Mouse (Mus musculus): ENCODE measurements around the gene Ndrg2. TPM values are rescaled to one million over a fixed set of nuclear protein-coding genes. Genes with fewer than 3 reads are reported as not detected.
"Not testable (repeated sequence)": the region's sequence is repeated elsewhere in the genome, so short reads cannot be mapped to it uniquely, and the experiment has no call there.

Ndrg2 gene
- total and polyA plus RNA-seq, 2 experiments from 2014 or later: 297 to 326 TPM

DNA sequence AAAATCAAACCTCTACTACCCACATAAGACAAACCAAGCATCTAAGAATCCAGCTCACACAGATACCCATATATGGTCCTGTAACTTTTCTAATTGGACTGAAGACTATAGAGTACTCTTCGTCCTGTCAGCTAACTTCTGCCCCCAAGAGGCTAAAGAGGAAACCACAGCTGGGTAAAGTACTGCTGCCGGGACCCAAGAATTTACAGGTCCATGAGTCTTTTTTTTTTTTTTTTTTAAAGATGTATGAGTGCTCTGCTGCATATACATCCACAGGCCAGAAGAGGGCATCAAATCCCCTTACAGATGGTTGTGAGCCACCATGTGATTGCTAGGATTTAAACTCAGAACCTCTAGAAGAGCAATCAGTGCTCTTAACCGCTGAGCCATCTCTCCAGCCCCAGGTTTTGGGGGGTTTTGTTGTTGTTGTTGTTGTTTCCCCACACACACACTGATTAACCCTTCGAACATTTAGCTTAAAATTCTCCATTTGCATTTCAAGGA, 30.4 kb downstream of the Ndrg2 start:
- peak overlapping the region; percentile 88 for H3K27ac ChIP-seq (ENCODE audit: low read depth, low read length)
- peaks cover 14% of the 10 kb centered on the region for H3K36me3 ChIP-seq (ENCODE audit: insufficient read depth)
- peak; percentile 79 for DNase-seq
- peak overlapping the region; percentile 87; the same call in 1 of the 2 replicates for H3K9ac ChIP-seq
- no peaks in the 10 kb centered on the region for H3K27me3 ChIP-seq (ENCODE audit: insufficient read depth, low read length)
- H3K4me1 ChIP-seq (ENCODE audit: insufficient read depth): peaks cover 11% of the 10 kb centered on the region; the same call in 1 of the 2 replicates
- H3K4me2 ChIP-seq (ENCODE audit: low read depth): peak overlapping the region; percentile 83
- WGBS: 0% methylated on average over 4 of the region's 4 CpGs
- peak overlapping the region; percentile 82 for H3K4me3 ChIP-seq (ENCODE audit: low read depth, low read length)
- H3K9me3 ChIP-seq (ENCODE audit: low read length): no peaks in the 10 kb centered on the region
- peak; percentile 34 for ATAC-seq
- TF ChIP-seq CTCF (IDR thresholded peaks at IDR 0.05; ENCODE audit: low read depth): peak; percentile 71

DNA sequence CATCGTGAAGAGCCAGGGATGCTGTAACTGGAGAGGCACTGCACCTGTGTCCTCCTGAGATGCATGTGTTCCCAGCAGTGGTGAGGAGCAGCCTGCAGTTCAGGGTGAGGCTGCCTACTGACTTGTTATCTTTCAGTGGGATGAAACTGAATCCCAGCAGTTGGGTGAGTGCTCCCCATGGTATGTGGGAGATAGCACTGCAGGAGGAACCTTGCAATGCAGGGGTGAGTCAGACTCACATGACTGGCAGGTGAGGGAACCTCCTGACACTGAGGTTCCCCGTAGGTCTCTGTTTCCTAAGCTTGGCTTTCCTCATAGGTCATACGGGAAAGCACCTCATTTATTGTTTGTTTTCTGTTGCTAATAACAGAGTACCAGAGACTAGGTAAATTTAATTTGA, 36.4 kb downstream of the Ndrg2 start:
- Histone ChIP-seq H3K4me2 (ENCODE audit: low read depth) (no peak overlapping the region), H3K4me3 (ENCODE audit: low read depth, low read length) (no peak overlapping the region), H3K9ac (no peak overlapping the region), H3K27me3 (ENCODE audit: insufficient read depth, low read length) (no peaks in the 10 kb centered on the region), H3K36me3 (ENCODE audit: insufficient read depth) (no peaks in the 10 kb centered on the region), H3K27ac (ENCODE audit: low read depth, low read length) (no peak overlapping the region), H3K4me1 (ENCODE audit: insufficient read depth) (no peaks in the 10 kb centered on the region), H3K9me3 (ENCODE audit: low read length) (no peaks in the 10 kb centered on the region)
- no peak for DNase-seq
- WGBS: 72% methylated on average over 3 of the region's 3 CpGs
- no peak for TF ChIP-seq CTCF (IDR thresholded peaks at IDR 0.05; ENCODE audit: low read depth)
- ATAC-seq: no peak

DNA sequence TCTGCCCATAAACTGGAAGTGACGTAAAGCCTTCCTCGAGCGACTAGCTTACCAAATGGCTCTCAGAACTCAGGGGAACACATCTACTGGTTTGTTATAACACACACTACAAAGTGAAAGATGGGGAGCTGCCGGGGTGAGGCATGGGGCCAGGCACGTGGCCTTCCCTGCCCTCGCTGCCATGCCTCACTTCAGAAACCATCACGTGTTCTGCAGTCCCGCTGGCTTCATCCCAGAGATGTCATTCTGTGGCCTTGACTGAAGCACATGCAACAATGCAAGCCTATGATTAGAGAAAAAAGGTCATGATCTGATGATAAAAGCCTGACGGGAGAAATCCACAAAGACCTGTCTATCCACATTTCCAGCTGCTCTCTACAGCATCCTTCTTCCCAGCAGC, 42.2 kb downstream of the Ndrg2 start:
- TF ChIP-seq CTCF (IDR thresholded peaks at IDR 0.05; ENCODE audit: low read depth): no peak
- H3K36me3 ChIP-seq (ENCODE audit: insufficient read depth): no peaks in the 10 kb centered on the region
- 74% methylated on average over 9 of the region's 9 CpGs for WGBS
- DNase-seq (no peak), ATAC-seq (no peak)
- no peak overlapping the region for H3K4me2 ChIP-seq (ENCODE audit: low read depth)
- H3K27me3 ChIP-seq (ENCODE audit: insufficient read depth, low read length): no peaks in the 10 kb centered on the region
- H3K9ac ChIP-seq: no peak overlapping the region
- H3K4me1 ChIP-seq (ENCODE audit: insufficient read depth): no peaks in the 10 kb centered on the region
- H3K27ac ChIP-seq (ENCODE audit: low read depth, low read length): no peak overlapping the region
- H3K9me3 ChIP-seq (ENCODE audit: low read length): no peaks in the 10 kb centered on the region
- H3K4me3 ChIP-seq (ENCODE audit: low read depth, low read length): no peak overlapping the region

DNA sequence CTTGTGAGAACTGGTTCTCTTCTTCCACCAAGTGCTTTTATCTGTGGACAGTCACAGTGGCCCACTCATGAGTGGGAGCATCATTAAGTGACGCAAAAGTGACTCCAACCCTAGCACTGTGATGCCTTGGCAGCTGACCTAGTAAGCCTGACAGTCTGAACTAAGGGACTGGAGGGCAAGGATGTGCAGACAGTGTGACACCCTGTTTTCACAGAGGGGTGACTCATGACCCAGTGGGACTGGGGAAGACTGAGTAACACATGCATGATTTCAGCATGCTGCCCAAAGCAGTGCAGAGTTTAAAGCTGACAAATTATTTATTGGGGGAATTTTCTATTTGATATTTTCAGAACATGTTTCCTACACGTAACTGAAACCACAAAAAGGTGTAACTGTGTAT, 43.2 kb downstream of the Ndrg2 start:
- ATAC-seq: no peak
- Histone ChIP-seq H3K27me3 (ENCODE audit: insufficient read depth, low read length) (no peaks in the 10 kb centered on the region), H3K27ac (ENCODE audit: low read depth, low read length) (no peak overlapping the region)

DNA sequence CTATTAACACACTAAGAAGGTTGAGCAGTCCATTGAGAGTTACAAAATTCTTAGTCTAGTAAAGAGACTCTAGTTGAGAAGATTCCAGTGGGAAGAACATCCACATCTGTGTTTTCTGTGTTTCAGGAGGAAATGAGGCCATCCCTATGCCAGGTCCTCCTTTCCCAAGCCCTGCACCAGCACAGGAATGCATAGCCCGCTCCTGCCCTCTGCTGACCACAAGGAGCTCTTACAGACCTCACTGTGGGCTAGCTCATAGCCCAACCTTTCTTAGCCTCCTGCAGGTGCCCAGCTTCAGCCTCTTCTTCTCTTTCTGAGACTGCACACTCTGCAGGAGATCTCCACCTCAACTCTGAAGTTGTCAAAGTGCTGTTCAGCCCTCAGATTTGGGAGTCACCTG, 50.4 kb downstream of the Ndrg2 start:
- not testable (repeated sequence) for H3K27ac ChIP-seq (ENCODE audit: low read depth, low read length); H3K4me1 ChIP-seq (ENCODE audit: insufficient read depth); H3K36me3 ChIP-seq (ENCODE audit: insufficient read depth); H3K4me2 ChIP-seq (ENCODE audit: low read depth); H3K27me3 ChIP-seq (ENCODE audit: insufficient read depth, low read length); H3K9ac ChIP-seq; H3K4me3 ChIP-seq (ENCODE audit: low read depth, low read length); H3K9me3 ChIP-seq (ENCODE audit: low read length)
- 17% methylated on average over 1 of the region's 1 CpGs for WGBS
- DNase-seq: peak; percentile 13
- peak; percentile 53 for TF ChIP-seq CTCF (IDR thresholded peaks at IDR 0.05; ENCODE audit: low read depth)
- 0 out of 2 replicates have a peak, but pooled peaks have one; percentile 56 for ATAC-seq

More for the DNA sequence above, 43.2 kb downstream of the Ndrg2 start:
- H3K36me3 ChIP-seq (ENCODE audit: insufficient read depth): no peaks in the 10 kb centered on the region
- no peak for DNase-seq
- H3K9me3 ChIP-seq (ENCODE audit: low read length): no peaks in the 10 kb centered on the region
- H3K4me1 ChIP-seq (ENCODE audit: insufficient read depth): no peaks in the 10 kb centered on the region
- no peak overlapping the region for H3K9ac ChIP-seq
- no peak overlapping the region for H3K4me3 ChIP-seq (ENCODE audit: low read depth, low read length)
- no peak overlapping the region for H3K4me2 ChIP-seq (ENCODE audit: low read depth)
- WGBS: 76% methylated on average over 2 of the region's 2 CpGs
- no peak for TF ChIP-seq CTCF (IDR thresholded peaks at IDR 0.05; ENCODE audit: low read depth)

DNA sequence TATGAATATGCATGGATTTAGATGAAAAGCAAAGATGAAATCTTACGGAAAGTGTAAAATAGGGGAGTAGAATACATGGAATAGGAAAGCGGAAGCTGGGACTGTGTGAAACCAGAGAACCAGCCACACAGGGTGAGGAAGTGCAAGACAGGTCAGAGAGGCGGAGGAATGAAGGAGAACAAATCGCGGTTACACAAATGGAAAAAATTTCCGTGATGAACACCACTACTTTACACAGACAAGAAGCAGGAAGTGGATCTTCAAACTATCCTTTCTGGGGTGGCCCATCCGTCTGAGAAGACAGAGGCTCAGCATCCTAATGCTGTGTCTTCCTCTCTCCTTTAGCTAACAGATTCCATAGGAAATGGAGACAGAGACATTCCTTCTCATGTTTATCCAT, 58.7 kb downstream of the Ndrg2 start:
- not testable (repeated sequence) for ATAC-seq; H3K4me2 ChIP-seq (ENCODE audit: low read depth); H3K9ac ChIP-seq

More for the DNA sequence above, 58.7 kb downstream of the Ndrg2 start:
- H3K27ac ChIP-seq (ENCODE audit: low read depth, low read length); H3K9me3 ChIP-seq (ENCODE audit: low read length); H3K4me3 ChIP-seq (ENCODE audit: low read depth, low read length); H3K36me3 ChIP-seq (ENCODE audit: insufficient read depth); H3K4me1 ChIP-seq (ENCODE audit: insufficient read depth); H3K27me3 ChIP-seq (ENCODE audit: insufficient read depth, low read length); DNase-seq: not testable (repeated sequence)
- 83% methylated on average over 7 of the region's 7 CpGs for WGBS

Other genes with a start within 250 kb of the Ndrg2 start
- gene Gm17079, start 218.7 kb downstream of the Ndrg2 start, total RNA-seq (2014; rRNA removed): not detected in 2 replicates
- not detected in 2 replicates for gene Gm17079, start 218.7 kb downstream of the Ndrg2 start, polyA plus RNA-seq (2015; fragmentation: Nextera tagmentation; extraction: Ambion mirVana)
- gene Gm5800, start 197.0 kb downstream of the Ndrg2 start, total RNA-seq (2014; rRNA removed): not detected in 2 replicates
- not detected in 2 replicates for gene Gm5800, start 197.0 kb downstream of the Ndrg2 start, polyA plus RNA-seq (2015; fragmentation: Nextera tagmentation; extraction: Ambion mirVana)
- not detected in 2 replicates for gene Ang4, start 140.6 kb downstream of the Ndrg2 start, total RNA-seq (2014; rRNA removed)
- gene Ang4, start 140.6 kb downstream of the Ndrg2 start, polyA plus RNA-seq (2015; fragmentation: Nextera tagmentation; extraction: Ambion mirVana): not detected in 2 replicates
- not detected in 2 replicates for gene AY358078, start 114.1 kb downstream of the Ndrg2 start, total RNA-seq (2014; rRNA removed)
- gene AY358078, start 114.1 kb downstream of the Ndrg2 start, polyA plus RNA-seq (2015; fragmentation: Nextera tagmentation; extraction: Ambion mirVana): not detected in 2 replicates
- not detected in 2 replicates for gene Ear6, start 60.5 kb downstream of the Ndrg2 start, total RNA-seq (2014; rRNA removed)
- not detected in 2 replicates for gene Ear6, start 60.5 kb downstream of the Ndrg2 start, polyA plus RNA-seq (2015; fragmentation: Nextera tagmentation; extraction: Ambion mirVana)
- 47.4 and 49.5 TPM in 2 replicates for gene Mettl17, start 29.3 kb downstream of the Ndrg2 start, total RNA-seq (2014; rRNA removed)
- gene Mettl17, start 29.3 kb downstream of the Ndrg2 start, polyA plus RNA-seq (2015; fragmentation: Nextera tagmentation; extraction: Ambion mirVana): 47.5 and 54.5 TPM in 2 replicates
- 2.5 and 3.1 TPM in 2 replicates for gene Slc39a2, start 21.3 kb downstream of the Ndrg2 start, total RNA-seq (2014; rRNA removed)
- gene Slc39a2, start 21.3 kb downstream of the Ndrg2 start, polyA plus RNA-seq (2015; fragmentation: Nextera tagmentation; extraction: Ambion mirVana): 0.29 and 0.39 TPM in 2 replicates
- not detected in 2 replicates for gene Tppp2, start 4.3 kb upstream of the Ndrg2 start, total RNA-seq (2014; rRNA removed)
- not detected in 2 replicates for gene Tppp2, start 4.3 kb upstream of the Ndrg2 start, polyA plus RNA-seq (2015; fragmentation: Nextera tagmentation; extraction: Ambion mirVana)
- not detected in 2 replicates for gene Rnase13, start 8.6 kb upstream of the Ndrg2 start, total RNA-seq (2014; rRNA removed)
- not detected in 2 replicates for gene Rnase13, start 8.6 kb upstream of the Ndrg2 start, polyA plus RNA-seq (2015; fragmentation: Nextera tagmentation; extraction: Ambion mirVana)
- 61.6 and 84.6 TPM in 2 replicates for gene Arhgef40, start 70.6 kb upstream of the Ndrg2 start, total RNA-seq (2014; rRNA removed)
- 27.3 and 46.8 TPM in 2 replicates for gene Arhgef40, start 70.6 kb upstream of the Ndrg2 start, polyA plus RNA-seq (2015; fragmentation: Nextera tagmentation; extraction: Ambion mirVana)
- gene Tmem253, start 101.5 kb upstream of the Ndrg2 start, total RNA-seq (2014; rRNA removed): 0.38 TPM in 1 of 2 replicates, not detected in the other
- gene Tmem253, start 101.5 kb upstream of the Ndrg2 start, polyA plus RNA-seq (2015; fragmentation: Nextera tagmentation; extraction: Ambion mirVana): 0.67 TPM in 1 of 2 replicates, not detected in the other
- gene Zfp219, start 106.6 kb upstream of the Ndrg2 start, total RNA-seq (2014; rRNA removed): 37.2 and 51.4 TPM in 2 replicates
- 16.6 and 19.8 TPM in 2 replicates for gene Zfp219, start 106.6 kb upstream of the Ndrg2 start, polyA plus RNA-seq (2015; fragmentation: Nextera tagmentation; extraction: Ambion mirVana)
- gene Olfr221, start 128.3 kb upstream of the Ndrg2 start, total RNA-seq (2014; rRNA removed): not detected in 2 replicates
- gene Olfr221, start 128.3 kb upstream of the Ndrg2 start, polyA plus RNA-seq (2015; fragmentation: Nextera tagmentation; extraction: Ambion mirVana): not detected in 2 replicates
- 96.3 and 105 TPM in 2 replicates for gene Hnrnpc, start 189.9 kb upstream of the Ndrg2 start, total RNA-seq (2014; rRNA removed)
- 323 and 368 TPM in 2 replicates for gene Hnrnpc, start 189.9 kb upstream of the Ndrg2 start, polyA plus RNA-seq (2015; fragmentation: Nextera tagmentation; extraction: Ambion mirVana)
- 1.6 and 3.2 TPM in 2 replicates for gene Rpgrip1, start 196.5 kb upstream of the Ndrg2 start, total RNA-seq (2014; rRNA removed)
- 50.1 and 50.6 TPM in 2 replicates for gene Rpgrip1, start 196.5 kb upstream of the Ndrg2 start, polyA plus RNA-seq (2015; fragmentation: Nextera tagmentation; extraction: Ambion mirVana)

Data from forebrain, postnatal 0 days (tissue).